Mouse (Mus musculus) thymus, postnatal 36 days (tissue): Measurements from ENCODE around the gene Zfand2a.
A peak's percentile ranks its signal among the peaks of the same experiment; 100 is the strongest.

ENCODE experiments used
- DNase-seq, 2 experiments: peaks; one replicate each; pipeline ENCODE4 v3.0.0; 2022; ENCODE audit warnings: mixed read lengths in 2 of 2

Gene Zfand2a

GRCm38 (mm10) chr5:139484185-139484814, at the start of gene Zfand2a:
Zfand2a (minus strand) TSS chr5:139484549.
- peak; percentile 98 to 99 for DNase-seq

GRCm38 (mm10) chr5:139528851-139529250, 44.5 kb upstream of the Zfand2a start:
- DNase-seq = no peak

DNA sequence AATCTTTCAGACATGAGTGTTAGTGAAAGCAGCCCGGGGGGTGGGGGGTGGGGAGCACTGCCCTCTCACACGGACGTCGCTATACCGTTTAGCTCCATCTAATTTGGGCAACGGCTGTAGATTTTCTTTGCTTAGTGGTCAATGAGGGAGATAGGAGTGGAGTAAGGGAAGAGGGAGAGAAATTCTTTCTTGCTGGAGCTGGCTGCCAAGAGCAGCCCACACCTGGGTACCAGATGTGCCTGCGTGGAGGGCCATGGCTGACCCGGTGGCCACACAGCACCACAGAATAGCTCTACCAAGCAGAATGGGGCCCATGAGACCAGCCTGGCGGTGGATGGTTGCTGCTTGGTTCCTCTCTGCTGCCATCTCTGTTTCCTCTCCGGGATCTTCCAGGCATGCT, 37.6 kb upstream of the Zfand2a start:
- DNase-seq = no peak

DNA sequence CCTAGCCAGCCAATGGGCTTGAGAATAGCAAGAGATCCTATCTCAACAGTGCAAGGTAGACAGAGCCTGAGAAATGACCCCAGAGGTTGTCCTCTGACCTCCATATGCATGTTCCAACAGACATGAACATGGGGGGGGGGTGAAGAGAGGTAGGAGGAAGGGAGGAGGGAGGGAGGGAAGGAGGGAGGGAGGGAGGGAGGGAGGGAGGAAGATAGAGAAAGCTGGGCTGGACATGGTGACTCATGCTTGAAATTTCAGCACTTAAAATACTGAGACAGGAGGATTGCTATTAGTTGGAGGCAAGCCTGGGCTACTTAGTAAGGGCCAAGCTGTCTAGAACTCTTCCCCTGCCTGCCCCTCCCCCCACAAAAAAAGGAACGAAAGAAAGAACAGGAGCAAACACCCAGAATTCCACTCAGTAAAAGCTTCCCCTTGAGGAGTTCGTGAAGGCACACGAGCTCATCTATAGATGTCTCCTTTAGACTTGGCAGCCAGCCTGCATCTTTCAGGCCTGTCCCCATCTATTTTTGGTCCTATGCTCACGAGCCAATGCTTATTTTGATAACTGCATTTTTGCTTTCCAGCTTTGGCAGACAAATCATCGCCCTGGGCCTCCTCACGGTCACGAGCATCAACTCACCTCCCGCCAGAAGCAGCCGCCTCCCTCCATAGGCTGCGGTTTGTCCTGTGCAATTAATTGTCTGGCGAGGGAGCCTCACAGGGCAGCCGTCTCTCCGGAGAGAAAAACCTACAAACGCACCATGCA, 35.9 kb upstream of the Zfand2a start:
- no peak for DNase-seq

GRCm38 (mm10) chr5:139516281-139516680, 31.9 kb upstream of the Zfand2a start:
- DNase-seq = no peak

DNA sequence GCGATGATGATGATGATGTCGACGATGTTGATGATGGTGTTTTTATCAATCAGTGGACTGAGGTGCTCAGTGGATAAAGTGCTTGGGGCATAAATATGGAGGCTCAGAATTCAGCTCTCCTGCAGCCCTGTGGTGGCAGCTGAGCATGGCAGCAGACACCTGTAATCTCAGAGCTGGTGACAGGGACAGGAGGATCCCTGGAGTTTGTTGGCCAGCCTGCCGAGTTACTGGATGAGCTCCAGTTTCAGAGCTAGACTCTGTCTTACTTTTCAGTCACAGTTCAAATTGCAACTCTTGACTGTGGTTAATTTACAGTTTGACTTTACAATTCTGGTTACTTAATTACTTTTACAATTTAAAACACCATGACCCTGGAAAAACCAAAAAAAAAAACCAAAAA, 27.9 kb upstream of the Zfand2a start:
- DNase-seq = no peak

GRCm38 (mm10) chr5:139510682-139511366, 26.5 kb upstream of the Zfand2a start:
- DNase-seq = peak; percentile 20 to 40

GRCm38 (mm10) chr5:139506207-139506606, 21.9 kb upstream of the Zfand2a start:
- DNase-seq = no peak

DNA sequence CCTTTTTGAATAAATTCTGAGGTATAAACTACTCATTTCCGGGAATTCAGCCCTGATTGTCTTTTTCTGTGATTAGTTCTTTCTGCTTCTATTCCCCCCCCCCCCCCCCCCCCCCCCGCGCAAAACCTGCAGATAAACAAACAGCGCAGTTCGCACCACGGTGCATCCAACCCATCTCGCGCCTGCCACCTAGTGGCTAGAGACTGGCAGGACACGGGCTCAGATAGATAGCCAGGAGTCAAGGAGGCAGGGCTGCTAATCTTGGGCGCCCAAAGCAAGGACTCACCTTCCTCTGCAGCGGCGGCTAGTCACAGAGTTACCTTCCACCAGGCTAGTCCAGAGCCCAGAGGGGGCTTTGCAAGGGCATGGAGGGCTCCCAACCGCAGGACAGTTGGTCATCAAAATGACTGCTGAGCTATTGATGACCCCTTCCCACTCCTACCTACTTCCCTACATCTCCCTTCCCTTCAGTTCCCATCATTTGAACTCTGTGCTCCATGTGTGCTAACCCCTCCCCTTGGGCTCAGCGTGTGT, 20.8 kb upstream of the Zfand2a start:
- peak; percentile 69 to 71 for DNase-seq

GRCm38 (mm10) chr5:139502281-139502680, 17.9 kb upstream of the Zfand2a start:
- no peak for DNase-seq

DNA sequence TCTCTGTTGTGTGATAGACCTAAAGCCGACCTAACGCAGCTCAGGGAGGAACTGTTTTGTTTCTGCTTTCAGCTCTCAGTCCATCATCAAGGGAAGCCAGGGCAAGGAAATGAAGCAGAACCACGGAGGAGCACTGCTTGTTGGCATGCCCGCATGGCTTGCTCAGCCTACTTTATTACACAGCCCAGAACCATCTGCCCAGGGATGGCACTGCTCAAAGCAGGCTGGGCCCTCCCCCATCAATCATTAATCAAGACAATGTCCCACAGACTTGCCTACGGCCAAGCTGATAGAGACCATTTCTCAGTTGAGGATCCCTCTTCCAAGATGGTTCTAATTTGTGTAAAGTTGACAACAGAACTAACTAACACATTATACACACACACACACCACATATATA, 14.4 kb upstream of the Zfand2a start:
- no peak for DNase-seq

GRCm38 (mm10) chr5:139496939-139497338, 12.6 kb upstream of the Zfand2a start:
- DNase-seq = no peak

DNA sequence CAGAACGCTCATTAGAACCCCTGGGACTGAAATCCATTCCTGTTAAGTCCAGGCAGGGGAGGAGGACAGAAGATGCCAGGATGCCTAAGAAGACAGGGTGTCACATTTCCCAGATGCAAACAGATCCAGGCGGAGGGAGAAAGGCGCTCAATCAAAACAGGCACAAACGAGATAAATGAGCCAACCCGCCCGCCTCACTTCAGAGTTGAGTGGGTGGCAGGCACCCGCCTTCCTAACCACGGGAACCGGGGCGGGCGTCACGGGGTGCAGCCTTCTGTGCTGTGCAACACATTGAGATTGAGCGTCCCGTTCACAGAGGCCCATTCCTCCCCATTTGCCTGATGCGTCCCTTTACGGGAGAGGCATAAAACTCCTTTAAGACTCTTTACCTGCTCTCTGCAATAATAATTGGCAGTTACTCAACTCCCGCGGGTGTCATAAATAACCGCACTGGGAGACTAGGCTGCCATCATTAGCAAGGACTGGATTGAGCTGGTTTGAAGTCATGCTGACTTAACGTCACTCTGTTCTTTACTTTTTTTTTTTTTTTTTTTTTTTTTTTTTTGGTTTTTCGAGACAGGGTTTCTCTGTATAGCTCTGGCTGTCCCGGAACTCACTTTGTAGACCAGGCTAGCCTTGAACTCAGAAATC, 10.8 kb upstream of the Zfand2a start:
- DNase-seq = no peak

DNA sequence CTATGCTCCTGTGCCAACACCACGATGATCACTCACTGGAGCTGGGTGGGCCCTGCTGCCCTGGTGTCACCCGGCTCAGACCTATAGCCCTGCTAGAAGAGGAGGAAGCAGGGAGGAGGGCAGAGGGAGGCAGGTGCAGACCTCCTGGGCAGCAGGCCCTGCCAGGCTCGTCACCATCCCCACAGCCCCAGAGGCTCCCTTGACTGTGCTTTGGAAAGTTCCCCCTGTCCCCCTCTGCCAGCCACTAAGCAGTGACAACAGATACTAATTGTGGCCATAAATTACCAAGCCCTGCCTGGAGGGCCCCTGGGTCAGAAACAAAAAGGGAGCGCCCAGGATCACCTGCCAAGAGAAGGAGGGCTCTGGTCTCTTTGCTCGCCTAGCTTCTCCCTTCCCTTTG, 9.3 kb upstream of the Zfand2a start:
- no peak for DNase-seq

GRCm38 (mm10) chr5:139491348-139491747, 7.0 kb upstream of the Zfand2a start:
- DNase-seq = no peak

- DNase-seq = no peak
Observed at GRCm38 (mm10) chr5:139490131-139490530, 5.8 kb upstream of the Zfand2a start.

DNA sequence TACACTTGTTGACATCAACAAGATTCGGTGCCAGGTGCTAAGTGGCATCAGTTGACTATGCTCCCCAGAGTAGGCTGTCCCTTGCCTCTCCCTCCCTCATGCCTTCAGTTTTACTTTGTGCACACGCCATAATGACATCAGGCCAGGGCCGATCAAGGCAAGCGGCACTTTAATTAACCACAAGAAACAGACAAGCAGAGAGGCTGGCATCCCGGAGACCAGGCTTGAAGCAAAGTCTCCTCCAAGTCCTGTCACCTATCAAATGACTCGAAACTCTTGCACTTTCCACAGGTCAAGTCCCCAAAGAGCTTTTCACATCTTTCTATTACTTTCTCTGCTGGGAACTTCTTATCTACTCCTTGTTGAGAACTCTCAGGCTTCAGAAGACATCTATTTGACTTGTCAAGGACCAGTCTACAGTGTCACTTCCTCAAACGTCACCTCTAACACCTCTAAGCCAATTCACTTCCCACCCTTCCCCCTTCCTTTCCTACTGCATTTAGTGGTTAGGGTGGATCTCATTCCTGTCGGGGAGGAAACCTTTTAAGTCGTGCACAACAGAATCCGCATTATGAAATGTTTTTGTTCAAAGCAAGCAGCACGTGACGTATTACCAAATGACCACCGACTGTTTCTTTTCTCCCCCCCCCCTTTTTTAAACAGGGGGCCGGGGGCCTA, 1.0 kb downstream of the Zfand2a start:
- no peak for DNase-seq

DNA sequence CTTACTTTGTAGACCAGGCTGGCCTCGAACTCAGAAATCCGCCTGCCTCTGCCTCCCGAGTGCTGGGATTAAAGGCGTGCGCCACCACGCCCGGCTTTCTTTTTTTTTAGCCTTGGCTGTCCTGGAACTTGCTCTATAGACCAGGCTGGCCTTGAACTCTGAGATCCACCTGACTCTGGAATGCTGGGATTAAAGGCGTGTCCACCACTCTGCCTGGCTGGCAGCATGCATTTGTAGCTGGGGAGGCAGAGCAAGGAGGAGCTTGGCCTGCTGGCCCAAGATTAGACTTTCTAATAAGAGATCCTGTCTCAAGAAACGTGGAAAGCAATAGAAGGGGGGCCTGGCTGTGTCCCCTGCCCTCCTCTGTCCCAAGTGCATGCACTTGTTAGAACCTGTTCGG, 3.9 kb downstream of the Zfand2a start:
- DNase-seq = no peak

DNA sequence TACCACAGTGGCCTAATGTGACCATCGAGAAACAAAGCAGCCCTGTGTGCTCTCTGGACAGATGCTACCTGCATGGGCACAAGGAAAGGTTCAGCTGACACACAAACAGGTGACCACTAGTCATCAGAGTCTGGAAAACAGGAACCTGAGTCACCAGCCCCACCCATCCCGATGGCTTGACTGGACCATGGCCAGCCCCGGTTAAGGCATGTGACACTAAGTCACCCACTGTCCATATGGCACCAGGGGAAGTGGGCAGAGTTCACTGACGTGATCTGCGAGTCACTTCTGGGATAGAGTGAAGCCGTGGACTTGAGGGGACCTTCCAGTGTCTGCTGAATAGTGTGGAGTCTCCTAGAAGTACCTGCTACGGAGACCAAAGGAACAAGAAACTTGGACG, 5.3 kb downstream of the Zfand2a start:
- DNase-seq = no peak

DNA sequence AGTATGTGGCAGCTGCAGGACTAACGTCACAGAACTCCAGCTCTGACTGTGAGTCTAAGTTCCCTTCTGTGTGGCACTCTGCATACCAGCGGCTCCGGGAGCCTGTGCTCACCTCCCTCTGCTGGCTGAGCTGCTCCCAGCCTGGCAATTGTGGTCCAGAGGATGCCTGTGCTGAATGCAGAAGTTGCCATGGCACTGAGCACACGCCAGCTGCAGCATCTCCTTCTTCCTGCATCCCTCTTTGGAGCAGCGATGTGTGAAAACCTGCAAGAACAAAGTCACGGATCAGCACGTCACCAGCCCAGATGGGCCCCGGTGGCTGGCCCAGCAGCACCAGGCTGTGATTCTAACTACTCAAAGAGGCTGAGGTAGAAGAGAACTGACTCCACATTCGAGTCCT, 9.6 kb downstream of the Zfand2a start:
- DNase-seq = no peak

DNA sequence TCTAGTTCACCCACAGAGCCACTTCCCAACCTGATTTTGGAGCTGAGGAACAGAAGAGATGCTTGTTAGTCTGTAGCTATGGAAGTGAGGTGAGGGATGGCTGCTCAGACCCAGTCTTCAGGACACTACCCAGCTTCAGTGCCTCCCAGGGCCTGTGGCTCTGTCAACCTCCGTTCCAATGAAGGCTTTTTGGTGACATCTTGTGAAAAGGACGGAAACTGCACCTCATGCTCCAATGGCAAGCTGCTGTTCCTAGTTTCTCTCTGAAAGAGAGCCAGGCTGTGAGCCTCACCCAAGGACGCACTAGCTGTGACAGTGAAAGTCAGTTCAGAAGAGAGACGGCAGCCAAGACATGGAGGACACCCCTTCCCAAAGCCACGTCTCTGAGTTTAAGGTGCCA, 16.4 kb downstream of the Zfand2a start:
- no peak for DNase-seq

GRCm38 (mm10) chr5:139466801-139467200, 17.5 kb downstream of the Zfand2a start:
- no peak for DNase-seq

- DNase-seq = no peak
Observed at GRCm38 (mm10) chr5:139466373-139466772, 18.0 kb downstream of the Zfand2a start.
